Mouse (Mus musculus): ENCODE results near the gene Rbm3. TPM values are rescaled to one million over a fixed set of nuclear protein-coding genes. Genes with fewer than 3 reads are reported as not detected.

The Rbm3 gene
- polyA plus RNA-seq, 1 experiment = 515 TPM

DNA sequence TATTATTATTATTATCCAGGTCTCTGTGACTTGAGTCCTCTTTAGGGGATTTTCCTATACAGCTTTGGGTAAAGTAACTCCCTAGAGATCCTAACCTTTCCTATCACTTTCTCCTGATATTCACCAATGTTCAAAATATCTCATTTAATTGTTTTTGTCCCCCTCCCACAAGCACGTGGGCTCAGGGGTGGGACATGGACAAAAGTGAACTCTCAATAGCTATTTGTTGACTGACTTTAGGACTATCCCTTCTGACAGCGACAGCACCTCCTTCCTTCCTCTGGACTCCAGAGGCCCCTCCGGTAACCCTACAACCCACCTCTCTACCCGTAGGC lies 29.5 kb upstream of the Rbm3 start:
- no peak for TF ChIP-seq POLR2A (IDR thresholded peaks at IDR 0.05; ENCODE audit: low read depth, low read length)
- TF ChIP-seq CTCF (IDR thresholded peaks at IDR 0.05; ENCODE audit: borderline replicate concordance, insufficient read depth, low read length) = no peak
- peak overlapping the region; percentile 58 for H3K4me3 ChIP-seq (ENCODE audit: insufficient read depth, low read length)
- H3K4me1 ChIP-seq (ENCODE audit: control insufficient read depth, insufficient read depth, low read length) = 0 out of 2 replicates have a peak, but pooled peaks cover 3% of the 10 kb centered on the region
- no peak overlapping the region for H3K27ac ChIP-seq (ENCODE audit: insufficient read depth, low read length)

DNA sequence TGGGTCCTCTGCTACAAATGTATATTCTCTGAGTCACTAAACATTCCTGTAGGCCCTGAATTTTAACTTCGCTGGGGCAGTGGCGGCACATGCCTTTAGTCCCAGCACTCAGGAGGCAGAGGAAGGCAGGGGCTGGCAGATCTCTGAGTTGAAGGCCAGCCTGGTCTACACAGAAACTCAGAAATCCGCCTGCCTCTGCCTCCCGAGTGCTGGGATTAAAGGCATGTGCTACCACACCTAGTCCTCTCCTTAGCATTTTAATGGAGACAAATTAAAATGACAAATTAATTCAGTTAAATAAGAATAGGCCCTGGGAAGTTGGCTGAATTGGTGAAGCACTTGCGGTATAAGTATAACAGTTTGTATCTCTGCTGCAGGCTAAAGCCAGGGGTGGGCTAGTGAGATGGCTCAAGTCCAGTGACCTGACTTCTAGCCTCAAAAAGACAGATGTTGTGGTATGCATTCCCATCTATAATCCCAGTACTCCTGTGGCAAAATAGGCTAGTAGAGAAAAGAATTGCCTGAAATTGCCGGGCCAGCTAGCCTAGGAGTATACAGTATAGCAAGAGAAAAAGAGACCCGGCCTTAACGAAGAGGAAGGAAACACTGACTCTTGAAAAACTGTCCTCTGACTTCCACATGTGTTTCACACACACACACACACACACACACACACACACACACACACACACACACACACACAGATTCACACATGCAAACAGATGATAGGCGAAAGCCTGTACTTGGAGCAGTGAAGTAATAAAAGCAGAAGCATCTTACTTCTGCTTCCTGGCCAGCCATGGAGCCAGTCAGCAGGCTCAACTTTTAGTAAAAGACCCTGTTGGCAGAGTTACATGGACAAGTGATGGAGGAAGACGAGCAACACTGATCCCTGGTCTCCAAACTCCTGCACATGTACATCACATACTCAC lies 22.3 kb upstream of the Rbm3 start:
- H3K27ac ChIP-seq (ENCODE audit: insufficient read depth, low read length) = no peak overlapping the region
- TF ChIP-seq CTCF (IDR thresholded peaks at IDR 0.05; ENCODE audit: borderline replicate concordance, insufficient read depth, low read length) = no peak
- TF ChIP-seq POLR2A (IDR thresholded peaks at IDR 0.05; ENCODE audit: low read depth, low read length) = no peak
- H3K4me1 ChIP-seq (ENCODE audit: control insufficient read depth, insufficient read depth, low read length) = no peaks in the 10 kb centered on the region
- H3K4me3 ChIP-seq (ENCODE audit: insufficient read depth, low read length) = no peak overlapping the region

DNA sequence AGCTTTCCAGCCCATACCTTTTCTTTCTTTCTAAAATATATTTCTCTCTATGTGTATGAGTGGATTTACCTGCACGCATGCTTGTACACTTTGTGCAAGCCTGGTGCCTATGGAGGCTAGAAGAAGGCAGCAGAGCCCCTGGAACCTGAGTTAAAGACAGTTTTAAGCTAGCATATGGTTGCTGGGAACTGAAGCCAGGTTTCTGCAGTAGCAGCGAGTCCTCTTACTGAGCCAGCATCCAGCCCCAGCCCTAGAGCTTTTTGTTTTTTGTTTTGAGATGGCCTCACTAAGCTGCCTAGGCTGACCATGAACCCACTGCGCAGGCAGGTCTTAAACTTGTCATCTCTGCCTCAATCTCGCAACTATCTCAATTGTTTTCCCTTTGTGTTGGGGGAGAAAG lies 18.8 kb upstream of the Rbm3 start:
- H3K4me1 ChIP-seq (ENCODE audit: control insufficient read depth, insufficient read depth, low read length) = no peaks in the 10 kb centered on the region
- no peak overlapping the region for H3K4me3 ChIP-seq (ENCODE audit: insufficient read depth, low read length)
- H3K27ac ChIP-seq (ENCODE audit: insufficient read depth, low read length) = no peak overlapping the region
- no peak for TF ChIP-seq POLR2A (IDR thresholded peaks at IDR 0.05; ENCODE audit: low read depth, low read length)
- TF ChIP-seq CTCF (IDR thresholded peaks at IDR 0.05; ENCODE audit: borderline replicate concordance, insufficient read depth, low read length) = no peak

DNA sequence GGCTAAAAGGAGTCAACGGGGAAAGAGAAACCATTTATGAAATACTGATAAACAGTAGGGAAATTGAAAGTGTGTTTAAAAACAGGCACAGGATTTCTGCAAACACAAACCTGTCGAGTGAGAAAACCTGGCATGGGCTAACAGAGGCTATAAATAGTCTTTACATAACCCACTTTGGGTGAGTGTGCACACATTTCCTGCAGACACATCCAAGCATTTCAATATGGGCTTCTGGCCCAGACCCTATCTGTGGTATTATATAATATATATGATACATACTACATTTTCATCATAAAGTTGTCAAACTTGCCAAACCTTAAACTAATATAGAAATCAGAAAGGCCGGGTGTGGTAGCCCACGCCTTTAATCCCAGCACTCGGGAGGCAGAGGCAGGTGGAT lies 17.4 kb upstream of the Rbm3 start:
- no peak overlapping the region for H3K27ac ChIP-seq (ENCODE audit: insufficient read depth, low read length)
- no peak for TF ChIP-seq CTCF (IDR thresholded peaks at IDR 0.05; ENCODE audit: borderline replicate concordance, insufficient read depth, low read length)
- no peak for TF ChIP-seq POLR2A (IDR thresholded peaks at IDR 0.05; ENCODE audit: low read depth, low read length)
- no peak overlapping the region for H3K4me3 ChIP-seq (ENCODE audit: insufficient read depth, low read length)
- no peaks in the 10 kb centered on the region for H3K4me1 ChIP-seq (ENCODE audit: control insufficient read depth, insufficient read depth, low read length)

DNA sequence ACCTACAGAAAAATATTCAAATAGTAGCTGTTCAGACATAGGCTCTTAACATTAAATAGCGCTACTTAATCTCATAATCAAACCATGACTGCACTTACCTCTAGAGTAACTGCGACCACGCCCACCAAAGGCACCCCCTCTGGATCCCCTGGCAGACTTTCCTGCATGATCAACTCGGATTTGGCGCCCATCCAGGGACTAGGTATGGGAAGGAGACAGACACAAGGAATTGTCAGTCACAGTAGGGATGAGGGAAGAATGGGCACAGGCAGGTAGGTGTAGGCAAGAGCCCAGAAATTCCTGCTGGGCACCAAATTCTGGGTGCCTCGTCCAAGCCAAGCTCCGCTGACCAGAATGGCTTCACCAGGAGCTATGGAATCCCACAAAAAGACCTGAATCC lies 1.9 kb downstream of the Rbm3 start:
- Histone ChIP-seq H3K4me3 (ENCODE audit: insufficient read depth, low read length) (peak overlapping the region; percentile 71), H3K4me1 (ENCODE audit: control insufficient read depth, insufficient read depth, low read length) (no peaks in the 10 kb centered on the region), H3K27ac (ENCODE audit: insufficient read depth, low read length) (no peak overlapping the region)
- TF ChIP-seq CTCF (IDR thresholded peaks at IDR 0.05; ENCODE audit: borderline replicate concordance, insufficient read depth, low read length) (no peak), POLR2A (IDR thresholded peaks at IDR 0.05; ENCODE audit: low read depth, low read length) (no peak)

DNA sequence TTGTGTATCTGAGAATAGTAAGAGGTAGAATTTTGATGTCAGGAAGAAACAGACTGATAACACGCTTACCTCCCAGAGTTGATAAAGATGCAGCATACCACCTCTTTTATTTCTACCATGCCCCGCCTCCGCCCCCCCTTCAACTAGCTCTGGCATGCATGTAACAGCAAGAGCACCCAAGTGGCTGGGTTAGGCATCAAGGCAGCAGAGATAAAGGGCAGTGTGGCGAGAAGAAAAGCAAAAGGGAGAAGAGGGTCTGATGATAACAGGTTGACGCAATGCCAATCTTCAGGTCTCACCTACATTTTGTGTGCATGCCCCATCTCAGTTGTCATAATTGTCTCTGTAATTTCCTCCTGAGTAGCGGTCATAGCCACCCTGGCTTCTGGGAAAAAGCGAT lies 2.7 kb downstream of the Rbm3 start:
- H3K4me1 ChIP-seq (ENCODE audit: control insufficient read depth, insufficient read depth, low read length) = no peaks in the 10 kb centered on the region
- H3K4me3 ChIP-seq (ENCODE audit: insufficient read depth, low read length) = peak overlapping the region; percentile 21; the same call in 1 of the 2 replicates
- TF ChIP-seq POLR2A (IDR thresholded peaks at IDR 0.05; ENCODE audit: low read depth, low read length) (no peak), CTCF (IDR thresholded peaks at IDR 0.05; ENCODE audit: borderline replicate concordance, insufficient read depth, low read length) (no peak)
- no peak overlapping the region for H3K27ac ChIP-seq (ENCODE audit: insufficient read depth, low read length)

DNA sequence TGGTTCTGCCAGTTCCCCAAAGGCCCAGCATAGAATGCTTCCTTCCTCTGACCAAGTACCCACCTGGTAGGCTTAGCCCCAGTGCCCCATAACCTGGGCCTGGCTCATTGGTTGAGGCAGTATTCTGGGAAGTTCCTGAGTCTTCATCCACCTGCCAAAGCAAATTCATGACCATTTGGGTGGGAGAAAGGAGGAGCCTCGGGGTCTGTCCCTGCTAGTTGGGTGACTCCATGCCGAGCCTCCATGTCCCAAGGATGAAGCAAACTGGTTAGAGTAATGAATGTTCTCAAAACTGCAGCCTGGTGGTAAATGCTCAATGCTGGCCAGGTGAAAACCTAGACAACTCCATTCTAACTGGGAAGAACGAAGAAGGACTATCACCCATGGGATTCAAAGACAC lies 4.6 kb downstream of the Rbm3 start:
- no peaks in the 10 kb centered on the region for H3K4me1 ChIP-seq (ENCODE audit: control insufficient read depth, insufficient read depth, low read length)
- H3K27ac ChIP-seq (ENCODE audit: insufficient read depth, low read length) = no peak overlapping the region
- no peak for TF ChIP-seq POLR2A (IDR thresholded peaks at IDR 0.05; ENCODE audit: low read depth, low read length)
- TF ChIP-seq CTCF (IDR thresholded peaks at IDR 0.05; ENCODE audit: borderline replicate concordance, insufficient read depth, low read length) = no peak
- H3K4me3 ChIP-seq (ENCODE audit: insufficient read depth, low read length) = no peak overlapping the region

DNA sequence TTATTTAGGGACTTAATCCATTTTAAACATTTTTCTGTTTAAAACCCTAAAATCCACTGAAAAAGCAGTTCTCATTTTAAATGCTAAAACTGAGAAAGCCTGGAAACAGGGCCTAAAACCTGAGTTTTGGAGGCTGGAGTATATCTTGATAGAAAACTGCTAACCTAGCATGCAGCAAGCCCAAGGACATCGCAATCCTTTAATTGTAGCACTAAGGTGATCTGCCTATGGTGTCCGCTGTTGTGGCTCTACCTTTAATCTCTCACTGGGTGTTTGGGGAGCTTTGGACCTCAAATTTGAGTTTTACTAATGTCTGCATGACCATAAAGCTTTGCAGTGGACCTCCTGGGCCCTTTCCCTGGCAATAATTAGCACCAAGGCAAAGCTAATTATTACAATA lies 5.2 kb downstream of the Rbm3 start:
- H3K4me1 ChIP-seq (ENCODE audit: control insufficient read depth, insufficient read depth, low read length) = no peaks in the 10 kb centered on the region
- no peak for TF ChIP-seq POLR2A (IDR thresholded peaks at IDR 0.05; ENCODE audit: low read depth, low read length)
- no peak for TF ChIP-seq CTCF (IDR thresholded peaks at IDR 0.05; ENCODE audit: borderline replicate concordance, insufficient read depth, low read length)
- H3K4me3 ChIP-seq (ENCODE audit: insufficient read depth, low read length) = no peak overlapping the region
- H3K27ac ChIP-seq (ENCODE audit: insufficient read depth, low read length) = no peak overlapping the region

DNA sequence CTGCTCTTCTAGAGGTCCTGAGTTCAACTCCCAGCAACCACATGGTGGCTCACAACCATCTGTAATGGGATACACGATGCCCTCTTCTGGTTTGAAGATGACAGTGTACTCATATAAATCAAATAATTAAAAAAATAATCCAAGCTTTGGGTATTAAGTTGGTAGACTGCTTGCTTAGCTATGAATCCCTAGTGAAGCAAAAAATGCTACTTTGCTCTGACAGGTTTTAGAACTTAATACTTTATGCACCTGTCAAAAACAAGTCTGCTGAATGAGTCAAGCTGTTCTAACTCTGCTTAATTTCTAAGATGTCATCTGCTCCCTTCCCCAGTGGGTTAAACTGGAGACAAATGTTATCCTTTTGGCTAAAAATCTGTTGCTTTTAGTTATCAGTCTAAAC lies 6.2 kb downstream of the Rbm3 start:
- TF ChIP-seq CTCF (IDR thresholded peaks at IDR 0.05; ENCODE audit: borderline replicate concordance, insufficient read depth, low read length) = no peak
- TF ChIP-seq POLR2A (IDR thresholded peaks at IDR 0.05; ENCODE audit: low read depth, low read length) = no peak
- no peaks in the 10 kb centered on the region for H3K4me1 ChIP-seq (ENCODE audit: control insufficient read depth, insufficient read depth, low read length)
- no peak overlapping the region for H3K4me3 ChIP-seq (ENCODE audit: insufficient read depth, low read length)
- no peak overlapping the region for H3K27ac ChIP-seq (ENCODE audit: insufficient read depth, low read length)

DNA sequence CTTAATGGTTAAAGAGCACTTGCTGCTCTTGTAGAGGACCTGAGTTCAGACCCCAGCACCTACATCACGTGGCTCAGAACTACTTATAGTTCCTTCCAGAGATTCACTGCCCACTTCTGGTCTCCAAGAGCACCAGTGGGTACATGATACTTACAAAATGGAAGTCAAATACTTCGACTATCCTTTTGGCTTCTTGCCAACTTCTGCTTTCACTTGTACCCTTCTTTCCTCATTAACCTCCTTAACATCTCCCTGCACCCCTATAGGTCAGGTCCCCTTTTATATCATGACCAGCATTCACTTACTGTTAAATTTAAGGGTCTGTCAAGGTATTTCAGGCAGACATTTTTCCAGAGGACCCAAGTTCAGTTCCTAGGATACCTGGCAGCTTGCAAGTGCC lies 9.8 kb downstream of the Rbm3 start:
- TF ChIP-seq POLR2A (IDR thresholded peaks at IDR 0.05; ENCODE audit: low read depth, low read length) = peak; percentile 37; the same call in 1 of the 2 replicates
- TF ChIP-seq CTCF (IDR thresholded peaks at IDR 0.05; ENCODE audit: borderline replicate concordance, insufficient read depth, low read length) = no peak
- H3K27ac ChIP-seq (ENCODE audit: insufficient read depth, low read length) = no peak overlapping the region
- 0 out of 2 replicates have a peak, but pooled peaks cover 4% of the 10 kb centered on the region for H3K4me1 ChIP-seq (ENCODE audit: control insufficient read depth, insufficient read depth, low read length)
- no peak overlapping the region for H3K4me3 ChIP-seq (ENCODE audit: insufficient read depth, low read length)

Data from embryonic fibroblast, embryonic 13.5 days (primary cell).